Mouse (Mus musculus): ENCODE results near the gene Tbx3. TPM values are rescaled to one million over a fixed set of nuclear protein-coding genes. Genes with fewer than 3 reads are reported as not detected.
A peak's percentile ranks its signal among the peaks of the same experiment; 100 is the strongest.

Tbx3 gene
- total and polyA plus RNA-seq, 2 experiments from 2014 or later = 3.2 to 5.4 TPM

DNA sequence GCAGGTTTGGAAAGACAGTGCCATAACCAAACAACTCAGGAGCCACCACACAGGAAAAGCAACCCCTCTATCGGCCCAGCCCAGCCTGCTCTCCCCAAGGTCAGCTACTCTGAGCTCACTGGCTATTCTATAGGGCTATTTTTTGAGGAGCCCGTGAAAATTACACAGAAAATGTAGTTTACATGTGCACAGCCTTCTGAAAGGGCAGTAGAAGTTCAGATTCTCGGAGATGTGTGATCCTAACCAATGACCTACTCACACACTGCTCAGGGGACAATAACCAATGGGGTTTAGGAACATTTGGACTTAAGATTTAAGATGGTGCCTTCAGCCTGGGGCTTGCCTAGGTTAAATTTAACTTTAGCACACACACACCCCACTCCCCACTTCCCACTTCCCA lies 19.0 kb downstream of the Tbx3 start:
- 53% methylated on average over 3 of the region's 3 CpGs for WGBS
- no peak for TF ChIP-seq EP300 (IDR thresholded peaks at IDR 0.05; ENCODE audit: low read depth)
- TF ChIP-seq CTCF (IDR thresholded peaks at IDR 0.05; ENCODE audit: low read depth) = no peak
- Histone ChIP-seq H3K4me1 (ENCODE audit: control insufficient read depth, insufficient read depth) (no peaks in the 10 kb centered on the region), H3K36me3 (replicated peaks; ENCODE audit: control insufficient read depth, insufficient read depth, low read length) (no peaks in the 10 kb centered on the region), H3K4me2 (ENCODE audit: low read depth, low read length) (no peak overlapping the region), H3K27me3 (ENCODE audit: control insufficient read depth, insufficient read depth, low read length) (peaks cover 82% of the 10 kb centered on the region), H3K27ac (ENCODE audit: low read depth) (no peak overlapping the region), H3K9ac (replicated peaks; ENCODE audit: low read depth, low read length) (no peak overlapping the region), H3K4me3 (ENCODE audit: low read depth, low read length) (no peak overlapping the region), H3K9me3 (replicated peaks; ENCODE audit: control insufficient read depth, low read length) (no peaks in the 10 kb centered on the region)
- DNase-seq (ENCODE audit: low spot score) = no peak
- ATAC-seq (ENCODE audit: insufficient read depth, low read depth) = no peak

DNA sequence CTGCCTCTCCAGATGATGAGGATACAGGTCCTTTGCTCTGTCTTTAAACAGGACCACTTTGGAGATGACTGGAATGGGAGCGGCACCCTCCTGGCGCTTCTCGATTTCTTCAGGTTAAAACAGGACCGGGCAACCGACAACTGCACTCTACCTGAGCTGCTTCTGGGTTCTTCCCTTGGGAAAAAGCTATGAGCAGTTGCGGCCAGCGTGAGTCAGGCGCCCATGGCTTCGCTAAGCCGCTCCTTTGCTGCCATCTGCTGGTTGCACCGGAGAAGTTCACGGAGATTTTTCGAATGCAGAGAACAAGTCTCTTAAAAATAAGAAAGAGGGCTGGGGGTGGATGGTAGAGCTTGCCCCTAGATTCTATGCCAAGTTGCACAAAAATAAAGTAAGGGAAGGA lies 20.6 kb downstream of the Tbx3 start:
- ATAC-seq (ENCODE audit: insufficient read depth, low read depth) (no peak; the same call in 1 of the 2 replicates), DNase-seq (ENCODE audit: low spot score) (peak; percentile 42)
- H3K27ac ChIP-seq (ENCODE audit: low read depth) = no peak overlapping the region
- H3K4me1 ChIP-seq (ENCODE audit: control insufficient read depth, insufficient read depth) = no peaks in the 10 kb centered on the region
- no peak overlapping the region for H3K4me3 ChIP-seq (ENCODE audit: low read depth, low read length)
- H3K4me2 ChIP-seq (ENCODE audit: low read depth, low read length) = no peak overlapping the region
- no peak overlapping the region for H3K9ac ChIP-seq (replicated peaks; ENCODE audit: low read depth, low read length)
- no peaks in the 10 kb centered on the region for H3K36me3 ChIP-seq (replicated peaks; ENCODE audit: control insufficient read depth, insufficient read depth, low read length)
- TF ChIP-seq EP300 (IDR thresholded peaks at IDR 0.05; ENCODE audit: low read depth) = no peak
- TF ChIP-seq CTCF (IDR thresholded peaks at IDR 0.05; ENCODE audit: low read depth) = peak; percentile 82
- peaks cover 66% of the 10 kb centered on the region for H3K27me3 ChIP-seq (ENCODE audit: control insufficient read depth, insufficient read depth, low read length)
- H3K9me3 ChIP-seq (replicated peaks; ENCODE audit: control insufficient read depth, low read length) = no peaks in the 10 kb centered on the region
- WGBS = 1% methylated on average over 13 of the region's 13 CpGs

DNA sequence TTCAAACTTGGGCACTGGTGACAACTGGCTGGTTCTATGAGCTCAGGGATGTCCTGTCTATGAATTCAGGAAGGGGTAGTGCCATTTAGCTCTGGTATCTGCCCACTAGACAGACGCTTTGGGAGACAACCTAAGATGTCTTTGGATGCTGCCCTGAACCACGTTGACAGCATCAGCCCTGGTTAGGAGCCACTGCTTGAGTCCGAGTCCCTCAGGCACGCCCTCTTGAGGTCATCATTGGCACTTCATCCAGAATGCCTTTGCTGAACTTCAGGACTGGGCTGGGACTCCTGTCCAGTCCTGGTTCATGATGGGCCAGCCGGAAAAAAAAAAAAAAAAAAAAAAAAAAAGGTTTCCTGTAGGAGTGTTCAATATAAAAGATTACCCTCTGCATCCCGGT lies 22.0 kb downstream of the Tbx3 start:
- no peak overlapping the region for H3K9ac ChIP-seq (replicated peaks; ENCODE audit: low read depth, low read length)
- peaks cover 53% of the 10 kb centered on the region for H3K27me3 ChIP-seq (ENCODE audit: control insufficient read depth, insufficient read depth, low read length)
- H3K36me3 ChIP-seq (replicated peaks; ENCODE audit: control insufficient read depth, insufficient read depth, low read length) = no peaks in the 10 kb centered on the region
- DNase-seq (ENCODE audit: low spot score) = no peak
- no peak for TF ChIP-seq CTCF (IDR thresholded peaks at IDR 0.05; ENCODE audit: low read depth)
- TF ChIP-seq EP300 (IDR thresholded peaks at IDR 0.05; ENCODE audit: low read depth) = no peak
- H3K4me3 ChIP-seq (ENCODE audit: low read depth, low read length) = no peak overlapping the region
- no peaks in the 10 kb centered on the region for H3K9me3 ChIP-seq (replicated peaks; ENCODE audit: control insufficient read depth, low read length)
- H3K27ac ChIP-seq (ENCODE audit: low read depth) = no peak overlapping the region
- H3K4me1 ChIP-seq (ENCODE audit: control insufficient read depth, insufficient read depth) = no peaks in the 10 kb centered on the region
- no peak for ATAC-seq (ENCODE audit: insufficient read depth, low read depth)
- WGBS = 22% methylated on average over 6 of the region's 6 CpGs
- H3K4me2 ChIP-seq (ENCODE audit: low read depth, low read length) = no peak overlapping the region

DNA sequence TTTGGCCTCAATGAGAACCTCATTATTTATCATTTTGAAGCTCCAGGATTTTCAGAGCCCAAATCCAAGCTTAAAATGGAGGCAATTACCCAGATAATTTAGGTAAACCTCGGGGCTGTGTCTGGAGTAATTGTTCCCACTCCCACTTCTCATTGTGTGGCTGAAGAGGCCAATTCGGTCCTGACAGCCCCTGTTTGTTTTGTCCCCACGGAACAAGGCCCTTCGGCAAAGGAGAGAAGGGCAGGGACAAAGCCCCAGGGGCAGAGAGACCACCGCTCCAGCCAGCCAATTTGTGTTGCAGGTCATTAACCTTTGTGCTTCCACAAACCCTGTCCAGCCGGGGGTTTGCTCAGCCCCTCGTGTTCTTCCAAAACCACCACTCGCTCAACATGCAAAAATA lies 24.4 kb downstream of the Tbx3 start:
- TF ChIP-seq CTCF (IDR thresholded peaks at IDR 0.05; ENCODE audit: low read depth) (no peak), EP300 (IDR thresholded peaks at IDR 0.05; ENCODE audit: low read depth) (no peak)
- Histone ChIP-seq H3K9me3 (replicated peaks; ENCODE audit: control insufficient read depth, low read length) (no peaks in the 10 kb centered on the region), H3K27ac (ENCODE audit: low read depth) (no peak overlapping the region), H3K4me3 (ENCODE audit: low read depth, low read length) (no peak overlapping the region), H3K27me3 (ENCODE audit: control insufficient read depth, insufficient read depth, low read length) (peaks cover 35% of the 10 kb centered on the region), H3K4me2 (ENCODE audit: low read depth, low read length) (no peak overlapping the region), H3K4me1 (ENCODE audit: control insufficient read depth, insufficient read depth) (no peaks in the 10 kb centered on the region), H3K9ac (replicated peaks; ENCODE audit: low read depth, low read length) (no peak overlapping the region), H3K36me3 (replicated peaks; ENCODE audit: control insufficient read depth, insufficient read depth, low read length) (no peaks in the 10 kb centered on the region)
- no peak for DNase-seq (ENCODE audit: low spot score)
- 52% methylated on average over 8 of the region's 8 CpGs for WGBS
- ATAC-seq (ENCODE audit: insufficient read depth, low read depth) = no peak

DNA sequence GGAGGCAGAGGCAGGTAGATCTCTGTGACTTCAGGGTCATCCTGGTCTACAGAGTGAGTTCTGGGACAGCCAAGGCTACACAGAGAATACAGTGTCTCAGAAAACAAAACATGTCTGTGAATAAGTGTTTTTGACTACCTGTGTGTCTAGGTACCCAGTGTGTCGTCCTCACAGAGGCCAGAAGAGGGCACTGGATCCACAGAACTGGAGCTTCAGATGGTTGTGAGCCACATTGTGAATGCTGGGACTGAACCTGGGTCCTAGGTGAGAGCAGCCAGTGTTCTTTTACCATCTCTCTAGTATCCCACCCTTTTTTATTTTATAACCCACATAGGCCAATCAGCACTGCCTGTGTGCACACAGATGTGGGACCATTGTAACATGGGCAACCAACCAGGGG lies 32.6 kb downstream of the Tbx3 start:
- Histone ChIP-seq H3K27me3 (ENCODE audit: control insufficient read depth, insufficient read depth, low read length) (peaks cover 46% of the 10 kb centered on the region), H3K4me2 (ENCODE audit: low read depth, low read length) (no peak overlapping the region), H3K4me3 (ENCODE audit: low read depth, low read length) (no peak overlapping the region), H3K36me3 (replicated peaks; ENCODE audit: control insufficient read depth, insufficient read depth, low read length) (no peaks in the 10 kb centered on the region), H3K9me3 (replicated peaks; ENCODE audit: control insufficient read depth, low read length) (no peaks in the 10 kb centered on the region), H3K4me1 (ENCODE audit: control insufficient read depth, insufficient read depth) (no peaks in the 10 kb centered on the region), H3K27ac (ENCODE audit: low read depth) (no peak overlapping the region), H3K9ac (replicated peaks; ENCODE audit: low read depth, low read length) (no peak overlapping the region)
- ATAC-seq (ENCODE audit: insufficient read depth, low read depth) = no peak
- DNase-seq (ENCODE audit: low spot score) = no peak
- TF ChIP-seq EP300 (IDR thresholded peaks at IDR 0.05; ENCODE audit: low read depth) (no peak), CTCF (IDR thresholded peaks at IDR 0.05; ENCODE audit: low read depth) (no peak)
- 83% methylated on average over 1 of the region's 1 CpGs for WGBS

DNA sequence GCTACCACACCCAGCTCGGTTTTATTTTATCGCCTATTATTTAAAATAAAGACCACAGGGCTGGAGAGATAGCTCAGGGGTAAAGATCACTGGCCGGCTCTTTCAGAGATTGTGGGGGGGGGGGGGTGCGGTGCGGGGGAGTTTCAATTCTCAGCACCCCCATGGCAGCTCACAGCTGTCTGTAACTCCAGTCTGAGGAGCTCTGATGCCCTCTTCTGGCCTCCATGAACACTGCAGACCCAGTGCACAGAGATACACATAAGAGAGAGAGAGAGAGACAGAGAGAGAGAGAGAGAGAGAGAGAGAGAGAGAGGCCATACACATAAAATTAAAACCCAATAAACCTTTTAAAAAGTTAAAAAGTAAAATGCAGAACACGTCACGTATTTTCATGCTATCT lies 34.4 kb downstream of the Tbx3 start:
- H3K27ac ChIP-seq (ENCODE audit: low read depth) = no peak overlapping the region
- WGBS = 48% methylated on average over 7 of the region's 7 CpGs
- no peak overlapping the region for H3K4me2 ChIP-seq (ENCODE audit: low read depth, low read length)
- no peaks in the 10 kb centered on the region for H3K9me3 ChIP-seq (replicated peaks; ENCODE audit: control insufficient read depth, low read length)
- no peak for TF ChIP-seq CTCF (IDR thresholded peaks at IDR 0.05; ENCODE audit: low read depth)
- no peaks in the 10 kb centered on the region for H3K36me3 ChIP-seq (replicated peaks; ENCODE audit: control insufficient read depth, insufficient read depth, low read length)
- ATAC-seq (ENCODE audit: insufficient read depth, low read depth) (no peak), DNase-seq (ENCODE audit: low spot score) (no peak)
- H3K27me3 ChIP-seq (ENCODE audit: control insufficient read depth, insufficient read depth, low read length) = peaks cover 48% of the 10 kb centered on the region
- H3K9ac ChIP-seq (replicated peaks; ENCODE audit: low read depth, low read length) = no peak overlapping the region
- H3K4me3 ChIP-seq (ENCODE audit: low read depth, low read length) = no peak overlapping the region
- H3K4me1 ChIP-seq (ENCODE audit: control insufficient read depth, insufficient read depth) = no peaks in the 10 kb centered on the region

Measured in heart, postnatal 0 days (tissue).